Mouse (Mus musculus) neutrophil, adult 5-6 weeks (primary cell): ENCODE measurements around the gene Arglu1. TPM values are rescaled to one million over a fixed set of nuclear protein-coding genes. Genes with fewer than 3 reads are reported as not detected.

ENCODE experiments used
- ATAC-seq: fragments of 151-379, 151-347 bp; 2 replicates; pipeline ENCODE4 v1.8.0; 2017; ENCODE audit warnings: mild to moderate bottlenecking, moderate TSS enrichment; ENCODE audit not compliant: insufficient number of reproducible peaks, poor library complexity, low FRiP score, severe bottlenecking; ENCODE audit errors: extremely low read depth
- total RNA-seq: library from RNA; stranded (forward); fragments of 200-1000 nt; gene quantifications from 2 replicates; pipeline ENCODE4 v1.2.3, GENCODE M21; 2017

Gene Arglu1
- 219 and 279 TPM in 2 replicates for total RNA-seq

DNA sequence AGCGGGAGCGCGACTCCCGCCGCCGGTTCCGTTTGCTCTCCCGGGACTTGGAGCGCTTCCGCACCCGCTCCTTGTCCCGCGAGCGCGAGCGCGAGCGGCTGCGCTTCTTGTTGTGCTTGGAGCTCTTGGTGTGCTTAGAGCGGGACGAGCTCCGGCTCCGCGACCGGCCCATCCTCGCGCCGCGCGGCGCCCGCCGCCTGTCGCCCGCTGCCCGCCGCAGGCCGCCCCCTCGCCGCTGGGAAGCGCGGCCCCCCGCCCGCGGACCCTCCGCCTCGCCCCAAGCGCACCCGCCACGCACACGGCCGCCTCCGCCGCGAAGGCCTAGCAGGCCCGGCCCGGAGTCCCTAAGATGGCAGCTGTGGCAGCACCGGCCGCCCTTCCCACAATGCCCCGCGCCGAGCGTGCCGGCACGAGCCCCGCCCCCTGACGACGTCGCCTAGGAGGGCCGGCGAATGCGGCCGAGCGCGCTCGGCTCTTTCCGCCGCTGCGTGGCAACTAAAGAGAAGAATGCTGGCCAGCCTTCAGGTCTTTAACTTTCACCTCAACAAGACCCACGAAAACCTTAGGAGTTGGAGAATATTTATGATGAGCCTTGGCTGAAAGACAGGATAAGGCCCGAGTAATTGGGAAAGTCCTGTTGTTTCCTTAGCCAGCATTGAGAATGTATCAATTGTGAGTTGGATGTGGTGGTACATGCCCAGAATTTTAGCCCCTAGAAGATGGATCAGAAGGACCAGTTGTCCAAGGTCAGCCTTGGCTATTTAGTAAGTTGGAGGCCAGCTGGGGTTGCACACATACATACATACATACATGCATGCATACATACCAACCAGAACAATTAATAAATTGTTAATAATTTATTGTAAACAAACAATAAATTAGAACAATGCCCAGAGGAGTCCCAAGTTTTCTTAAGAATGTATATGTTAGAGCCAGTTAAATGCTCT lies at the start of gene Arglu1:
Gene Arglu1, minus strand, starts transcription at position 376 of the 947 bp plus-strand sequence.
- ATAC-seq: peak; percentile 86

DNA sequence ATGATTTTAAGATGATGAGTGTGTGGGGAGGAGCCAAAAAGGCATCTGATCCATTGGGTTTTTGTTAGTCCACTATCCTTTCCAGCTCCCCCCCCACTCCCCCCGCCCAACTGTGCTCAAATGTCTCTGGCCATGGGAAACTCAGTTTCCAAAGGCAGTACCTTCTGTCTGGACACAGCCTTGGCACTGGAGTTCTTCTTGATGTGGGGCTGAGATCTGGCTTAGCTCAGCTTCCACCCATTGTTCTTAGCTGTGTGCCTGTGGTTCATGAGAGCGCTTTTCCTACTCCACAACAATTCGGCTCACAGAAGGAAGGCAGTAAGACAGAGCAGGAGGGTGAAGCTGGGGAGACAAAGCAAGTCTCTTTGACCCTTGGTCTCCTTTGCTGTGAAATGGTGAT lies 47.0 kb upstream of the Arglu1 start:
- ATAC-seq: no peak

GRCm38 (mm10) chr8:8736826-8737225 lies 46.5 kb upstream of the Arglu1 start:
- no peak for ATAC-seq

DNA sequence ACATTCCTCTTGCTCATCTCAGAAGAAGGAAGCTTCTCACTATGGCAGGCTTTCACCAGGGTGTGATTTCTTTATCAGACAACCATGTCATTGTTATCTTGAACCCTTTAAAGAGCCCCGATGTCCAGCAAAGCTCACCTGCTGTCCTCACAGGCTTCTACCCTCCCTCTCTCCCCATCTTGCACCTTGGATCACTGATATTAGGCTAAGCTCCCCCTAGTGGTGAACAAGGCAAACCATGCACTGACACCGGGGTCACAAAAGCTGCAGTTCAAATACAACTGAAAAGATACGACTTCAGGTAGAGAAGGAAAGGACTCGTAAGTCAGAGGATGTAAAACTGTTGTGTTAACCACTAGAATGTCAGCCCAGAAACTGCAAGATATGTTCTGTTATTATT lies 43.5 kb upstream of the Arglu1 start:
- ATAC-seq: 0 out of 2 replicates have a peak, but pooled peaks have one; percentile 51

DNA sequence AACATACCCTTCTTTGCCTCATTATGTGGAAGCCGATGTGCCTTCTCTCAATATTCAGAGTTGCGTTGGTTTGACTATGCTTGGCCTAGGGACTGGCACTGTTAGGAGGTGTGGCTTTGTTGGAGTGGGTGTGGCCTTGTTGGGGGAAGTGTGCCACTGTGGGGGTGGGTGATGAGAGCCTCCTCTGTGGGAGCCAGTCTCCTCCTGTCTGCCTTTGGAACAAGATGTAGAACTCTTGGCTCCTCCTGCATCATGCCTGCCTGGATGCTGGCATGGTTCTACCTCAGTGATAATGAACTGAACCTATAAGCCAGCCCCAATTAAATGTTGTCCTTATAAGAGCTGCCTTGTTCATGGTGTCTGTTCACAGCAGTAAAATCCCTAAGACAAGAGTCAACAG lies 38.3 kb upstream of the Arglu1 start:
- ATAC-seq: no peak

DNA sequence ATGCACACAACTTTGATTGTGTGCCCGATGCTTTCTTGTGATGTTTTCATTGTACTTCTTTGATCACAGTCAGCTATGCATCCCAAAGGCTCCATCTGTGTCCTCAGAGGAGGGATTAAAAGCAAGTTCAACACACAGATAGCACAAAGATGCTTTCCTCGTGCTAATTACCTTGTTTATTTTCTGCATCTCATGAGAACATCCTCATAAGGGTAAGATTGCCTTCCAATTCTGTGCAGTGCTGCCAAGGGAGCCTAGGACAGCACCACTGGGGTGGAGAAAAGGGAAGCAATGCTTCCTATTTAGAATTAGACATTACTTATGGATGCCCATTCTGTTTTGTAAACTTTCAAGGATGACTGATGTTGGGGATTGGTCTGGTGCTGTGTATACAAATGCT lies 36.2 kb upstream of the Arglu1 start:
- no peak for ATAC-seq

GRCm38 (mm10) chr8:8704813-8705212 lies 14.5 kb upstream of the Arglu1 start:
- ATAC-seq: no peak

GRCm38 (mm10) chr8:8703668-8704067 lies 13.3 kb upstream of the Arglu1 start:
- ATAC-seq: no peak

DNA sequence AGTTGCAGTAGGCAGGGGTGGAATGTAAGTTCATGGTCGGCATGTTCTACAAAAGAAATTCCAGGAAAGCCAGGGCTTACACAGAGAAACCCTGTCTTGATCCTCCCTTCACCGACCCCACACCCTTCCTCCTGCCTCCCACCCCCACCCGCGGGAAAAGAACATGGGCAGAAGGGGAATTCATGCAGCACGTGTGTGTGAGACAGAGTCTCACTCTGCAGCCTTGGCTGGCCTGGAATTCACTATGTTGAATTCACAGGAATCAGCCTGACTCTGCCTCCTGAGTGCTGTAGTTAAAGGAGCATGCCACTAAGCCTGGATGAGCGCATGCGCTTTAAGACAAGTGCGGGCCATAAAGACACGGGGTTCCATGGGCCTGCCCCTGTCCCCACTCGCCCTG lies 10.5 kb upstream of the Arglu1 start:
- ATAC-seq: no peak

- ATAC-seq: no peak
Observed at GRCm38 (mm10) chr8:8700229-8700628, 9.9 kb upstream of the Arglu1 start.

- peak; percentile 55 for ATAC-seq
Observed at GRCm38 (mm10) chr8:8689454-8690145, 721 bp downstream of the Arglu1 start.

- ATAC-seq: no peak
Observed at GRCm38 (mm10) chr8:8688823-8689453, 1.4 kb downstream of the Arglu1 start.

DNA sequence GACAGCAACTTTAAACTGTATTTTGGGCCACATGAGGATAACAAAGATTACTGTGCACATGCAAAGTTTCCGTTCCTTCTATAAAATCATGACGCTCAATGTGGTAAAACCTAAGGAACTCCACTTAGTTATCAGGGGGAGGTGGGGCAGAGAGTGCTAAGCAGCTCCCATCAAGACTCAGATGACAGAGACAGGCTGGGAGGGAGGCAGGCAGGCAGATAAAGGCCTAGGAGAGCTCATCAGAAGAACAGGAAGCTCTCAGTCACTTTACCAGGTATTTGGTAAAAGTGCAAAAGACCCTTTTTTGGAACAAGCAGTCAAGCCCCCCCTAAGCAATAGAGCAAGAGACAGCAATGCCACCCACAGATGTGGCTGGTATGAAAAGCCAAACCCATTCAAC lies 4.8 kb downstream of the Arglu1 start:
- no peak for ATAC-seq

GRCm38 (mm10) chr8:8682697-8683096 lies 7.6 kb downstream of the Arglu1 start:
- no peak for ATAC-seq

DNA sequence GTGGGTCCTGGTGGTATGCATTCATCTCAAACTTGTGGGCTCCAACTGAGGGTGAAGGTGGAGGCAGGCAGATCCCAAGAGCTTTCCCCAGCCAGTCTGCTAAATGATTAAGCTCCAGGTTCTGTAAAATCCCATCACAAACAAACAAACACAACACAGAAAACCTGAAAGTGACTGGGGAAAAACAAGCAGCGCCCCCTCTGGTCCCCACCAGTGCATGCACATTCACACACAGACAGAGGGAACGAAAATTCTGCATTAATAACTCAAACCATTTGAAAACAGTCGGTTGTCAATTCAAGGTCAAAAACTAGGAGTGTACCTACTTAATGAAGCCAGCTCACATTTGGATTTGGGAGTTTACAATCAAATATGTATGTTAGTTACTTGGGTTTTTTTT lies 12.1 kb downstream of the Arglu1 start:
- ATAC-seq: no peak

DNA sequence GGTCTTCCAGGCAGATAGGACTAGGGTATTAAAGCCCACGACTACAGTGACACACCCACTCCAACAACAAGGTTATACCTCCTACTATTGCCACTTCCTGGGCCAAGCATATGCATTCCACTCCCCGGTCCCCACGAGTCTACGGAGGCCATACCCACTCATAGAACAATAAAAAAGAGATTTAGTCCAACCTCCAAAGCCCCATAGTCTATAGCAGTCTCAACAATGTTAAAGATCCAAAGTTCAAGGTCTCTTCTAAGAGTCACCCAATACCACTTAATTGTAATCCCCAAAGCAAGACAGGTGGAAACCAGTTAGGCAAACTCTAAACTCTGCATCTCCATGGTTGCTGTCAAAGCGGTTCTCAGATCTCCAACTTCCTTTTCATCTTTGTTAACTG lies 15.5 kb downstream of the Arglu1 start:
- no peak for ATAC-seq

DNA sequence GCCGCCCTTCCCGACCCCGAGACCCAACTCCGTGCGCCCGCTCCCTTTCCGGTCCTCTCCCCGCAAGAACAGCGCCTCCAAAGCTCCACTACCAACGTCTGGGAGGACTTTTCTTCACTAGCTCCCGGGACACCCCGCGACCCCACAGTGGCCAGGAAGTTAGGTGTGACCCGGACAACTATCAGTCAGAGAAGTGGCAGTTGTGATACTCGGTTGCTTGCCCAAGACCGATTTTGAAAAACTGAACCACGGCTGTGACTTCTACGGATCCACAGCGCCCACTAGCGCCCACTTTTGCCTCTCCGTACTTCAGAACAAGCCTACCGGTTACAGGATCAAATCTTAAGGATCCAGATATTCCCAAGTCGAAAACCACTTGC lies 28.6 kb downstream of the Arglu1 start:
- peak; percentile 70 for ATAC-seq

GRCm38 (mm10) chr8:8661103-8661758 lies 29.1 kb downstream of the Arglu1 start, which contains the start of gene Efnb2:
Gene Efnb2, minus strand, starts transcription at chr8:8661242.
- peak; percentile 60 for ATAC-seq
